Mouse (Mus musculus) heart, embryonic 10.5 days (tissue): ENCODE results near the gene Sfxn2. TPM values are rescaled to one million over a fixed set of nuclear protein-coding genes. Genes with fewer than 3 reads are reported as not detected.

ENCODE experiments used
- DNase-seq: peaks from one replicate; pipeline ENCODE4 v3.0.0-alpha.2; 2017; ENCODE audit warnings: low spot score
- H3K27ac ChIP-seq: fragments of 300-500 bp; sonication (generic); 2 replicates; pipeline ENCODE4 v1.5.1; 2016; ENCODE audit warnings: mild to moderate bottlenecking
- H3K27me3 ChIP-seq: fragments of 300-500 bp; sonication (generic); 2 replicates; pipeline ENCODE4 v1.6.1; 2016; ENCODE audit warnings: mild to moderate bottlenecking; ENCODE audit not compliant: poor library complexity, insufficient read depth, severe bottlenecking
- H3K36me3 ChIP-seq: fragments of 300-500 bp; sonication (generic); 2 replicates; pipeline ENCODE4 v1.6.1; 2016; ENCODE audit warnings: mild to moderate bottlenecking, moderate library complexity
- H3K4me1 ChIP-seq: fragments of 300-500 bp; sonication (generic); 2 replicates; pipeline ENCODE4 v1.6.1; 2016; ENCODE audit warnings: mild to moderate bottlenecking
- H3K4me3 ChIP-seq: fragments of 300-500 bp; sonication (generic); 2 replicates; pipeline ENCODE4 v1.5.1; 2016; ENCODE audit warnings: mild to moderate bottlenecking, moderate library complexity
- H3K9me3 ChIP-seq: fragments of 300-500 bp; sonication (generic); 2 replicates; pipeline ENCODE4 v1.6.1; 2016; ENCODE audit warnings: mild to moderate bottlenecking, moderate library complexity
- WGBS: fragments of 180-500 bp; shearing (Covaris S2); methylation state at CpG from one replicate; pipeline ENCODE4 v1.1.7; 2016; 5-methylcytosine and 5-hydroxymethylcytosine counted together
- polyA plus RNA-seq: library from polyadenylated mRNA; unstranded; fragments of >200 nt; fragmentation: Nextera tagmentation; extraction: Ambion mirVana; gene quantifications from 2 replicates; pipeline ENCODE4 v1.2.1, GENCODE M21; 2016

Gene Sfxn2
- polyA plus RNA-seq, 1 experiment from 2014 or later: 14.5 TPM

DNA sequence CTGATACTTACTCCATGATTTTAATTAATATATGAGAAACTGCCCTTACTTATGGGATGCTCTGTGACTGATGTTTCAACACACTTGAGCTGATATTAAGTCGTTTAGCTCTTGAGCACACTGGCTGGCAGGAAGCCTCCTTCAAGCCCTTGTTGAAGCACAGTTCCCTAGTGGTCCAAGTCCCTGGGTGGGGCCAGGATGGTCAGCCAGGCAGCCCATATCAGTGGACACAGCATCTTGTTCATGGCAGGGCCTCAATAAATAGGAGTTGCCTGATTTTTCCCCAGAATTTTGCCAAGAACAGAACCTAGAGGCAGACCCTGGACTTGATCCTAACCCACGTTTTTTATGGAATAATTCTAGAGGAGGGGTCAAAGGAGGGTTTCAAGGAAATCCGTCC, 74.1 kb downstream of the Sfxn2 start:
- Histone ChIP-seq H3K9me3 (no peaks in the 10 kb centered on the region), H3K4me1 (peaks cover 57% of the 10 kb centered on the region), H3K36me3 (peaks cover 58% of the 10 kb centered on the region), H3K4me3 (no peak overlapping the region), H3K27ac (no peak overlapping the region), H3K27me3 (no peaks in the 10 kb centered on the region)
- no peak for DNase-seq
- whole genome bisulfite sequencing: 66% methylated on average over 3 of the region's 3 CpGs

Other genes with a start within 250 kb of the Sfxn2 start
- 6.9 and 10.1 TPM in 2 replicates for gene Psd, start 246.2 kb upstream of the Sfxn2 start, polyA plus RNA-seq
- gene Fbxl15, start 245.2 kb upstream of the Sfxn2 start, polyA plus RNA-seq: 10.3 and 11.3 TPM in 2 replicates
- 146 and 153 TPM in 2 replicates for gene Cuedc2, start 234.7 kb upstream of the Sfxn2 start, polyA plus RNA-seq
- gene Mfsd13a, start 232.2 kb upstream of the Sfxn2 start, polyA plus RNA-seq: 5.5 and 9.0 TPM in 2 replicates
- 0.51 and 0.84 TPM in 2 replicates for gene 2310034G01Rik, start 223.1 kb upstream of the Sfxn2 start, polyA plus RNA-seq
- gene Actr1a, start 177.6 kb upstream of the Sfxn2 start, polyA plus RNA-seq: 124 and 137 TPM in 2 replicates
- 30.9 and 32.8 TPM in 2 replicates for gene Sufu, start 176.5 kb upstream of the Sfxn2 start, polyA plus RNA-seq
- gene Trim8, start 71.7 kb upstream of the Sfxn2 start, polyA plus RNA-seq: 17.6 and 22.0 TPM in 2 replicates
- 112 and 134 TPM in 2 replicates for gene Arl3, start 167 bp upstream of the Sfxn2 start, polyA plus RNA-seq
- gene Wbp1l, start 25.7 kb downstream of the Sfxn2 start, polyA plus RNA-seq: 53.9 and 61.8 TPM in 2 replicates
- gene Cyp17a1, start 99.8 kb downstream of the Sfxn2 start, polyA plus RNA-seq: 0.40 and 1.2 TPM in 2 replicates
- 13.7 and 17.0 TPM in 2 replicates for gene Borcs7, start 116.5 kb downstream of the Sfxn2 start, polyA plus RNA-seq
- gene As3mt, start 134.1 kb downstream of the Sfxn2 start, polyA plus RNA-seq: 46.2 and 55.0 TPM in 2 replicates
- 2.7 and 3.0 TPM in 2 replicates for gene Cnnm2, start 188.2 kb downstream of the Sfxn2 start, polyA plus RNA-seq